Mouse (Mus musculus) layer of hippocampus, postnatal 36 days (tissue): ENCODE data around the gene Lrrc66. TPM values are rescaled to one million over a fixed set of nuclear protein-coding genes. Genes with fewer than 3 reads are reported as not detected.

Source experiments
- DNase-seq, 2 experiments: peaks; one replicate each; pipeline ENCODE4 v3.0.0; 2022
- total RNA-seq, 2 experiments: library from RNA; stranded (reverse); gene quantifications; 2 replicates each; pipeline ENCODE4 v1.2.3; 2021

Gene Lrrc66
- total RNA-seq, result not detected

DNA sequence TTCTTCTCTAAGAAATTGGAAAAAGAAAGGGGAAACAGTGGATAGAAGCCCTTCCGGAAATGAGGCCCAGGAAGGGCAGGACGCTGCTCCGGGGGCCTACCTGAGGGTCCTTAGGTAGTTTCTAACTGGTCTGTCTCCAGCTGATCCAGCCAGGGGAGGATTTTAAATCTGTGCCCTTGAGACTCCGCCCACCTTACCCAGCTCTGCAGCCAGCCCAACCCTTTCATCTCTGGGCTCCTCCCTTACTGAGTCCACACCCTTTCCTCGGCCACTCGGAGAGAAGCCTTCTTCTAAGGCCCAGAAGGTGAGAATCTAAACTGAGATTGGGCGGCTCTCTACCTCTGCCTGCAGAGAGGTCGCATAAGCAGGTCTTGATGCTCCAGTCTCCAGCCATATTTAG lies at the start of gene Lrrc66:
Gene Lrrc66, minus strand, starts transcription at position 236 of the 400 bp plus-strand sequence.
- DNase-seq, result no peak

DNA sequence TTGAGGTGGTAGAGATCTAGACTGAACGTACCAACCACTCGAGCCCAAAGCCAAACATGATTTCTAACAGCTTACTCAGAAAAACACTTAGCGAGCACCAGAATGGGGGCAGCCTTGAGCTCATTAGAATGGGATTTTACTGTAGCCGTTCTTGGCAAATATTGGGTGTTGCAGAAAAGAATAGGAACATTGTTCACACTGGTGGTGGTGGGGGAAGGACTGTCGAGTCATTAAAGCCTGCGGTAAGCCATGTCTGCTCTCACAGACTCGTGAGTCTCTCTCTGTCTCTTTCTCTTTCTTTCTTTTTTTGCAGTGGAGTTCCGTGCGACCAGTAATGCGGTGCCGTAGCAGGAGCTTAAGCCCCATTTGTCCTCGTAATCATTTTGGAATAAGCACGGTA lies 44.3 kb upstream of the Lrrc66 start:
- DNase-seq, result peak in 1 of 2 experiments; percentile 23

DNA sequence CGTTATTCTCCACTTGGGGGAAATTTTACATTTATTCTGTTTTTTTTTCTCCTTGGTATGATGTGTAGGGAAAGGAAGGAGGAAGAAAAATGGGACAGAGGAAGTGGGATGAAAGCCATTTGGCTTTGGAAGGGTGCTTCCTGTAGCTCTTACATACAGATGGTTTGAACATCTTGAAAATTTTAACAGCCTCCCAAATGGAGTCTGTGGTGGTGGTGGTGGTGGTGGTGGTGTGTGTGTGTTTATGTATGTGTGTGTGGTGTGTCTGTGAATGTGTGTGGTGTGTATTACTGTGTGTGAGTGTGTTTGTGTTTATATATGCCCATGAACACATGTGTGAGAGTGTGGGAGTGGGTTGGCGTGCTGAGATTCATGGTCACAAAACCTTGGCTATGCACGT lies 43.3 kb upstream of the Lrrc66 start:
- no peak for DNase-seq

DNA sequence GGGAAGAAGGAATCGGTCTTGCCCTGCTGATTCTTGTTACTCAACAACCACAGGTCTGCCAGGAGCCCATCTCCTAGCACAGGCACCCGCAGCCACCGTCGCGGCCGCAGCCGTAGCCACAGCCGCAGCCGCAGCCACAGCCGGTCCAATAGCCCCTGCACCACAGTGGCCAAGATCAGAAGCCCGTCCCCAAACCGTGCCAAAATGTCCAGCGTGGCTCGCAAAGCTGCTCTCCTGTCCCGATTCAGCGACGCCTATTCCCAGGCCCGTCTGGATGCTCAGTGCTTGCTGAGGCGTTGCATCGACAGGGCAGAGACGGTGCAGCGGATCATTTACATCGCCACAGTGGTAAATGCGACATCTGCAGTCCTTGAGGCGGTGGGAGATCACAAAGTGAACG lies 37.1 kb upstream of the Lrrc66 start:
- DNase-seq, result no peak

DNA sequence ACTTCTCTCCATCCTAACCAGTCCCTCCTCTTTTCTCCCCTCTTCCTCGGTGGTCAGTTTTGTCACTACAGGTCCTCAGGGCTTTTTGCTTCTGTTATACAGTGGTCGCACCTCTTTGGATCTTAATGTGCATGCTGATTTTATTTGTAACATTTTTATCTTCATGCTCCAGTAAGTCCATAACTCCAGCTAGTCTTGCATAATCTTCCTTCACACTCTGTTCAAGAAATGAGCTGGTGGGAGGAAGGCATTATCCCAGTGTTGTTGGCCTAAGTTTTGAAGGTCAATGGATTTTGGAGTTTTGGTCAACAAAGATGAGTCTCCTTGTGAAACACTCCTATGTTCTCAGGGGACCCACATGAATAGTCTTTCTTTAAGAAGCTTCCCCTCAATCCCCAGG lies 35.6 kb upstream of the Lrrc66 start:
- DNase-seq, result no peak

DNA sequence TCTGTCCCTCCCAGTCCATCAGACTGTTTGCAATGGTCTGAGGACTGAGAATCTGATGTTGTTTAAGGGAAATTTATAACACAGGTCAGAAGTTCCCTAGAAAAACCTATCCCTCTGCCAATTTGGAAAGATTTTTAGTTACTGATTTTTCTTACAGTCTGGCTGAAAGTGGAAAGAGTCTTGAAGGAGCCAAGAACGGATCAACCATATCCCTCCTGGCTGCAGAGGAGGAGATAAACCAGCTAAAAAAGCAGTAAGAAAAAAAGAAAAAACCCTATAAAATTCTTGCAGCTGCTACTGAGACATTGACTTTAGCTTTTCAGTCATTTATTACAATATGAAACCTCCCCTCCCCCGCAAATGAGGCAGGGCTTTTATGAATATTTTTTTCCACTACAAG lies 34.4 kb upstream of the Lrrc66 start:
- DNase-seq, result no peak

DNA sequence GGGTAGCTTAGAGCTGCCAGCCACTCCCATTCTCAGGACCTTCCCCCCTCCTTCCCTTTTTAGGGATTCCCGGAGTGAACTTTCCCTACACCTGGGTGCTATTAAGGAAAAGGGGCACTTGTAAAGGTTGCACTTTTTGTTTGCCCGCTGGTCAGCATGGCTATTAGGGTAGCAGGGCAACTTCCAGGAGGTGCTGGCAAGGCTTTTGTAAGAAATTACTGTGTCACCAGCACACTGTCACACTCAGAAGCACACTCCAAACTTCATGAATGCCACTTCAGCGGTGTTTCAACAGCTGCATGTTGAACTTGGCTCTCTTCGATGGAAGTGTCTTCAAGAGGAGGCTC lies 19.5 kb upstream of the Lrrc66 start:
- no peak for DNase-seq

DNA sequence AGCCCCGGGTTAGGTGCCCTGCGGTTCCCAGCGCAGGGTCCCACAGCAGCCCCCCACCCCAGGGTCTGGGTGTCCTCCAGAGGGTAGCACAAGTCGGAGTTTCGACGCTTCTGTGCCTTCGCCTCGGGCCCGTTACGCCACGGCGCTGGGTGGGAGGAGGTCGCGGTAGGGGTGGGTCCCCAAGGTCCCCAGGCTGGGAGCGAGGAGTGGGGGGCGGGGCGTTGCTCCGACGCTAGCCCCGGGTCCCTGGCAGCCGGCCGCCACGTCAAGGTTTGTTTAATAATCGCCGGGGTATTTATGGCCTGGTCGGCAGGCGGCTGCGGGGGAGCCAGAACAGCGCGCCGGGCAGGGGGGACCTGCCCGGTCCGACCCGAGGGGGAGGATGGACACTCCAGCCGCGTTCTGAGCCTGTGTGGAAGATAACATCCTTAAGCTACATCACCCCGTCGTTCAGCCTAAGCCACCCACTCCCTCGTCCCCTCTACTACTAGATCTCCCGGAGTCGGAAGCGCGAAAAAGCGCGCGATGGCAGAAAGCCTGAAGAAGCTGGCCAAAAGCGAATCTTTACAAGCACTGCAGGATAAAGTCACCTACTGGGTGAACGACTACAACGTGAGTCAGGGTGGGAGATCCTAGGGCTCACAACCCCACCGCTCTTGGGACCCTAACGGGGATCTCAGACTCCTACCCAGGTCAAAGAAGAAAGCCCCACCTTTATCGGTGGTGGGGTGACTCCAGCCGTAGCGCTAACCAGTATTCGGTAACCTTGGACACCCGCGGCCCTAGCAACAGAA lies 18.9 kb upstream of the Lrrc66 start, which contains the start of gene Spata18:
Gene Spata18, plus strand, starts transcription at position 319 of the 794 bp plus-strand sequence.
- no peak for DNase-seq

DNA sequence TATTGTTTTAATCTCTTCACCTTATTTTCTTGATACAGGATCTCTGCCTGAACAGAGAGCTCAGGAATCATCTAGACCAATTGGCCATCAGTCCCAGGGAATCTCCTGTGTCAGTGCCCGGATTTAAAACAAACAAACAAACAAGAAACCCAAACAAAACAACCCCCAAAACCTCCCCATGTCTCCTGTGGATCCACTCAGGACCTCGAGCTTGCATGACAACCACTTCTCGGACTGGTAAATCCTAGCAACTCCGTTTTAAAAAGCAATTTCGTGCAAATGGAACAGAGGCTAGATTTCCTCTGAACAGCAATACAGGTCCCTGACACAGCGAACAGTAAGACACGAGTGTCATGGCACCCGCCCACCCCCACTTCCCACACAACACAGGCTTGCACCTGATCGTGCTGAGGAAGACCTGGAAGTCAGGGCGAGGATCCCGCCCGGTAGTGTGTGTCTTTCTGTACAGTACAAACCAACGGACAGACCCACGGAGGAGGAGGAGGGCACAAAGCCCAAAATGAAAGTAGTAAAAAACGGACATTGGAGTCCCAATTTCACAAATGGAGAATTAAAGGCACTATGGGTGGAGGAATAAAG lies 18.1 kb upstream of the Lrrc66 start:
- DNase-seq, result no peak

DNA sequence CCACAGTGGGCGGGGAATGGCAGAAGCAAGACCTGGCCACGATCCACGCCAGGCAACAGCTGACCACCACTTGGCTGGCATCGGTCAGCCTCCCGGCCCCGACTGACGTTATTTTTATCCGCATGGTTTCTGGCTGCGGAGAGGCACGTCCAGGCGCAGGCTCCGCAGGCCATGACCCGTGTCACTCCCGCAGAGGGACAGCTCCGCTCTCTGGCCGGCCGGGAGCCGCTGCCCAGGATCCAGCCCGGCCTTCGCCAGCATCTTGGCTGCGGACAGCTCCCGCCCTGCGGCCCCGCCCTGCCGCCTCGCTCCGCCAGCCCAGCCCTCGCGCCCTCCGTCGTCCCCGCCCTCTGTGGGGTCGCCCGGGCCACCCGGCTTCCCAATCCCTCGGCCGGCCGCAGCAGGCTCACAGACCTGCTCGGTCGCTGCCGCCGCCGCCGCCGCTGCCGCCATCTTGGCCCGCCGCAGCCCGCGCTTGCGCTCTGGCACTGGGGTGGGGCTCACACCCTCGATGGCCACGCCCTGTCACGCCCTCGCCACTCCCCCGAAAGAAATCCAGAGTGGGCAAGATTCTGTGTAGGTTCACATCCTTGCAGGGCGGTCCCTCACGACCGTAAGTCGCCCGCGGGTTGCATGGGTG lies 15.1 kb upstream of the Lrrc66 start, which contains the start of gene Sgcb:
Gene Sgcb, minus strand, starts transcription at position 530 of the 640 bp plus-strand sequence.
- DNase-seq, result peak; percentile 88

DNA sequence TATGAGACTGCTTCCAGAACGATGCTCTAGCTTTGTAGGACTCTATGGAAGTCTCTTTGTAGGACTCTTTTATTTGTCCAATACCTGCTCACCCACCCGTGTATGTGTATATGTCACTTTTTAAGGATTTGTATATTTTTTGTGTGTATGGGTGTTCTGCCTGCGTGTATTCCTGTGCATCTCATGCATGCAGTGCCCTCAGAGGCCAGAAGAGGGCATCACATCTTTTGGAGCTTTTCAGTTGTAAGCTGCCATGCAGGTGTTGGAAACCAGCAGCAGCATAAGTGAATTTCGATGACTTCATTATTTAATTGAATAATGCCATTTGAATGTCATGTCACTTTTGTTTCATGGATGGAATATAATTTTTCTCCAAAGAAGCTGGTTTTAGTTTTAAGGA lies 9.8 kb upstream of the Lrrc66 start:
- no peak for DNase-seq

DNA sequence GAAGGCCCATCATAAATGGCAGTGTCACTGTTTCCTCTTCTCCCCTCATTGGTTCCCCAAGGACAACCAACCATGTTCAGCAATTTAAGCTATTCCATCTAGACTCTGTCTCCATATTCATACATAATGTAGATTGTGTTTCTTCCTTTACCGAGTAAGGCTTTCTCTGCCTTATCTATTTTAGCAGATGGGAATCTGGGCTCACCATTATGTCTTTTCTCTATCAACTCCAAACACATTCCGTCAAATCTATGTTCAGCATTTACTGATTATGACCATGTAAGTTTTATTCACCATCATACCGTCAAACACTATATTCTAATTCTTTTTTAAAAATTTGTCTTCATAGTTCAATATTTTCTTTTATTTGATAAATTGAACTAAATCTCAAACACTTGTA lies 8.7 kb upstream of the Lrrc66 start:
- no peak for DNase-seq

DNA sequence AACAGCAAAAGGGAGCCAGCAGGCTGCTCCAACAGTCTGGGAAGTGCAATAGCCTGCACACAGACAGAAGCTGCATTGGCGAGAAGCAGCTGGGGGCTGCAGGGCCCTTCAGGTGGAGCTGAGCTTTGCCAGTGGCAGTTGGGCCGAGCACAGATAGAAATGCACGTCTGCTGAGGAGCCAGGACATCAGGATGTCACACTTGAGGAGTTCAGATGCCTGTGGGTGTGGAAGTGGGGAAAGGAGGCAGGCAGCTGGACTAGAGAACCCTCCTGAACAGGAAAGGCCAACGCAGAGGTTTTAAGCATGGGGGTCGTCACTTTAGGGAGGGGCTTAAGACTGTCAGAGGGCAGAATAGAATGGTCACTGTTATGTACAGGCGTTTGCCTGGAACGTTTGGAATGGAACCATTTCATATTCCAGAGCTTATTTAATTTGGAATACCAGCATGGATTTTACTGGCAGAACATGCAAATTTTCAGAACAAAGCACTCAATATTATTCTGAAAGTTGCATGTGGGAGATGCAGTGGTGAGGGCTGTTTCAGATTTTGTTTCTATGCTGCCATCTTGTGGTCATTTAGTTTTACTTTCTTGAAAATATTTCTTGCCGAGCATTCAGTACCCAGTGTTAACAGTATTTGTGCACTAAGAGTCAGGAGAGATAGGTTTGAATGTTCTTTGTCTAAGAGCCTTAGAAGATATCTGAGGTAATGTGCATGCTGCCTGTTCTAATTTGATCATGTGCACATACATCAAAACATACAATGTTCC lies 5.2 kb upstream of the Lrrc66 start:
- DNase-seq, result no peak

DNA sequence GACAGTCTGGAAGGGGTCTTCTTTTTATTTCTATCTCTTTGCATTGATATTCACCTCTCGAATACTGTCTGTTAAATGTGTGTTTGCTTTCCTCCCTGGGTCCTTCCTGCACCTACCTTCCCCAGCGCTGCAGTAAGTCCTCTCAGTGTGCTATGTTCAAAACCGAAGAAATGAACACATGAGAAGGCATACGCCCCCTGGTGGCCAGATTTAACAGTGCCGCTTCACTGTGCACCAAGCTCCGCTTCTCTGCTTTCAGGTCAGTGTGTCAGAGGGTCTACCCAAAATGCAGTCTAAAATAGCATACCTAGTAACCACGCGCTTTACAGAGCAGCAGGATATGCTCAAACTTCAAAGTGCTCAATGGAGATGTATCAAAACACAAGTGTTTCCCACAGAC lies 815 bp upstream of the Lrrc66 start:
- DNase-seq, result peak; percentile 68 to 71

DNA sequence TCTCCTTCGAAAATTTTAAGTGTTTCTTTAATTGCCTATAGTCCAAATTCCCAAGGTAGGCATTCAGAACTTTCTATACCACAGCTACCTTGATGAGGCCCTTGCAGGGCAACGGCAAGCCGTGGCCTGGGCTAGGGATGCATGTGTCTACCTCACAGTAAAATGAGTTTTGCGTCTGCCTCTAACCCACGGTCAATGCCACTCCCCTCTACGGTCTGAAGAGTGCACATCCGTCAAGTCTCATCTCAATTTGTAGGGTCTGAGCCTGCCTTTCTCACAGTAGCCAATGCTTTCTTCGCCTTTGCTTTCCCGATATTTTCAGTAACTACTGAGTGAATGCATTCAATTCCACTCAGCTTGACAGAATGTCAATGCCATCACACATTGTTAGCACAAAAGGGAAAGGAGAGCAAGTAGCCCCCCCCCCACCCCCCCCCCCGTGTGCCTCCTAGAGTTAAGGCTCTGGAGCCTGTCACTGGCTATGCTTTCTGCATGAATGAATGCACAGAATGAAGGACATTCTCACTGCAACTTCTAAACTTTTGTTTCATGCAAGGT lies 1.2 kb downstream of the Lrrc66 start:
- DNase-seq, result no peak

DNA sequence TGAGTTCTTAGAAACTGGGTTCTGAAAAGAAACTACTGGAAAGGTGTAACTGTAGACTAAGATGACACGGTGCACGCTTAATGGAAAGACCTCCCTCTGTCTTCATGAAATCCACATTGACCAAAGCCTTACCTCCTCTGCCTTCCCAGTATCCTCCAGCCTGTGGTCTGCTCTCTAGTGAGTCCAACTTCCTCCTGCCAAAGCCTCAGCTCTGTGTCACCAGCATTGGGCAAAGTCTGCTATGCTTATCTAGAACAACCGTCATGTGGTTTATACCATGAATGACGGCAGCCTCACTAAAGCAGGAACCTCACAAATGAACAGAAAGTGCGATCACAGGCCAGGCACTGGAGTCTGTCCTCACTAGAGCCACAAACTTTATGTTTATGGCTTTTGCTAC lies 2.2 kb downstream of the Lrrc66 start:
- DNase-seq, result no peak

DNA sequence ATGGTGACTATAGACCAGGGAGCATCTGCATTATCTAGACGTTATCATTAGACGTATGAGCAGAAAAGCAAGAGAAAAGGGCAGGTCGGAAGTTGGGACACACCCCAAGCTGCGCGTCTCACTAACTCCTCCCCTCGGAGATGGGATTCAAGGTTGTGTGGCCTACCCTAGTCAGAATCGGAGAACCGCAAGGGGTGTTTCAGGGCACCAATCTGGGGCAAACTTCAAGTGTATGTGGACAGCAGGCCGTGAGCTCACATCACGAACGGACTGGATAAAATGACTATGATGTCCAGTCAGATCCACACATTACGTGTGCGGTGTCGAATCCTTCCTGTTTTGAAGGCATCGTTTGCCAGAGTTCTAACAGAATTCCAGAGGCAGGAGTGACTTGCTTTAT lies 4.3 kb downstream of the Lrrc66 start:
- DNase-seq, result no peak

DNA sequence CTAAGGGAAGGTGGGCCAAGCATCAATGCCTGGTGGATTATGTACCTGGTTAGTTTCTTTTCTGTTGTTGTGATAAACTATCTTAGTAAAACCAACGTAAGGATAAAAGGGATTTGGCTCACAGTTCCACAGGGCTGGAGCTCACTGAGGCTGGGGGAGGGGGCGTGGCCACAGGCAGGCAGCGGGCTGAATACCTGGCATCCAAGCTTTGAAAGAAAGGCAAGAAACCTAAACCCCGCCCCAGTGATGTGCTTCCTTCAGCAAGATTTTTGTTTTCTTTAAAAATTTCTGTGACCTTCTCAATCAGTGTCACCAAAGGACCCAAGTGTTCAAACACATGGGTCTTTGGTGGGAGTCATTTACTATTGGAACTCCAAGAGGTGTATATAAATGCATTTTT lies 4.8 kb downstream of the Lrrc66 start:
- no peak for DNase-seq

DNA sequence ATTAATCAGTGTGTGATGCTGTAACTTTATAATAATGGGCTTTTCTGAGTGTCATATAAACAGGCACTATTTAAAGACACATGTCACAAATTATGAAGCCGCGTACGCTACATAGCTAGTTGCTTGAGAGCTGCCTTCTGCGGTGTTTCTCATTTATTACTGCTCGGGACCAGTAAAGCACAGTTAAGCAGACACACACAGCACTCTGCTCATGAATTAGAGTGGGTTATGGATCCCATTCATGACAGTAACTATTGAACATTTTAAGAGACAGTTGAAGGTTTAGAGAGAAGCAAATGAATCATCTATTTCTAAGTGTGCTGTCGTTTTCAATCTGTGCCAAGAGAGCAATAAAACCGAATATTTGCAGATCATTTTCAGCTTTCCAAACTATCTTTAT lies 5.5 kb downstream of the Lrrc66 start:
- no peak for DNase-seq

DNA sequence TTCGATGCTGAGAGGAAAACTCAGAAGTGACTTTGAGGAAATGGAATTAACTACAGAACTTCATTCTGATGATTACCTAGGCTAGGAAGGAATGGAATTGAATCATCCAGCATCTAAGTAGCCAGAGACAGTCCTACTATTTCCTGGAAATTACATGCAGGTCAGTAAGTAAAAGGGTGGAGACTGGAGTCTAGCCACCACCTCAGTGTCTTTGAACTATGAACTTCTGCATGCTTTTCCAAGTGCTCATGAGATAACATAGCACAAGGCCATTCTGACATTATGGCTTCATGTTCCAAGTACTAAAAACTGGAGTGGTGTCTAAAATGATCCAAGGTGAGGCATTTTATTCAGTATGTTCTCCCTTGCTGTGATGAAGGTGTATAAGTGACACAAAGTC lies 6.8 kb downstream of the Lrrc66 start:
- no peak for DNase-seq

DNA sequence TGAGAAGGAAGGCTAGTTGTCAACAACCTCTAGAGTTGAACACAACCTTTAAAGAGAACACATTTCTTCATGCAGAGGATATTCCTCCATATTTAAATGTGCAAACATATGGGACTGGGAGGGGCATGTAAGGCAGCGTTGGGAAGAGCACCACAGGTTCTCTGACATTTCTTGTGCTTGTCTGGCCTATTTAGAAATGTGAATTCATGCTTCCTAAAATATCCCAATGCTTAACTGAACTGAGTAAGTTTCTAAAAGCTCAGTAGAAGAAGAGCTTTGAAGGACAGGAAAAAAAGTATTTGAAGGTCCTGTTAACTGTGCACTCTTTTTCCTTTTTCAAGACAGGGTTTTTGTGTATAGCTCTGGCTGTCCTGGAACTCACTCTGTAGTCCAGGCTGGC lies 13.4 kb downstream of the Lrrc66 start:
- DNase-seq, result no peak

DNA sequence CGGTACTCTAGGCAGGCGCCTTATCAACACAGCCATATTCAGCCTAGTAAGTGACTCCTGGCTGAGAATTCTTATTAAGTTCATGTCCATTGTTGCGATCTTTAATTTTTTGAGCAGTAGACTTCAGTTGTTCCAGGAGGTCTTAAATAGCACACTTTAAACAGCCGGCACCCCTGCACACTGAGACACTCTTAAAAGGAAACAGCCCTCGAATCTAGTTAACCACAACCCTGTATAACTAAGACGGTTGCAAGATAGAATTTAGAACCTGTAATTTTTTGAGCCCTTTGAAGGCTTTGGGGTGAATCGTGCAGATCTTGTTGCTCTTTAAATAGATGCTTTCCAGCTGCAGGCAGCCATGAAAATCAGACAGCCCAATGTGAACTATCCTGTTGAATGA lies 17.1 kb downstream of the Lrrc66 start:
- DNase-seq, result no peak

DNA sequence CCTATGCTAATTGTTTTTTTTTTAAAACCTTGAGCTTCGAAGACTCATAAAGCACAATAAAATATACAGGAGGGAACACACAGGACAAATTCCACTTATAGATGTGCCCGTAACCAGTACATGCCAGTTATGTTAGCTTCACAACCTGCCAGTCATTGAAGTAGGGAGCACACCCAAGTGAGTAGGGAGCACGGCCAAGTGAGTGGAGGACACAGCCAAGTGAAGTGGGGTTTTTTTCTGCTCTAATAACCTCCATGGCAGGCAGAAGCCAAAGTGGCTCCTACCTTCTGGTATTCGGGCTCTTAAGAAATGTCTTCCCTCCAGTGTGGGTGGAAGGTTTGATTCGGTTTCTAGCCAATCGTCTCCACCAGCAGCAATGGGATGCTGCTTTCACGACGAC lies 19.0 kb downstream of the Lrrc66 start:
- no peak for DNase-seq
